Mouse (Mus musculus) cerebellum, adult 2 months (tissue): ENCODE data around the gene Sptbn1. TPM values are rescaled to one million over a fixed set of nuclear protein-coding genes. Genes with fewer than 3 reads are reported as not detected.

Experiments
- DNase-seq, 2 experiments: peaks; one replicate each; pipeline ENCODE4 v3.0.0; 2021
- H3K27ac ChIP-seq: fragments of 200-500 bp; 2 replicates; pipeline ENCODE4 v1.5.1; 2012; ENCODE audit warnings: low read length, control low read depth, inconsistent platforms; ENCODE audit not compliant: insufficient read depth
- H3K27me3 ChIP-seq: fragments of 200-500 bp; 2 replicates; pipeline ENCODE4 v1.6.1; 2012; ENCODE audit warnings: inconsistent platforms, mild to moderate bottlenecking, low read length, moderate library complexity; ENCODE audit not compliant: control insufficient read depth, insufficient read depth
- H3K4me1 ChIP-seq: fragments of 200-500 bp; 2 replicates; pipeline ENCODE4 v1.6.1; 2011; ENCODE audit warnings: low read length; ENCODE audit not compliant: control insufficient read depth, insufficient read depth
- H3K4me3 ChIP-seq: fragments of 200-500 bp; replicated peaks from 2 replicates; pipeline ENCODE3; 2011; ENCODE audit warnings: mild to moderate bottlenecking, low read depth, low read length, control low read depth; ENCODE audit not compliant: insufficient read depth
- CTCF ChIP-seq: fragments of 200-500 bp; IDR thresholded peaks from 2 replicates; pipeline ENCODE4 v1.5.1; 2011; ENCODE audit warnings: low read depth, mild to moderate bottlenecking, control low read depth, low read length, moderate library complexity, borderline replicate concordance; ENCODE audit not compliant: insufficient read depth
- POLR2A ChIP-seq: fragments of 200-500 bp; IDR thresholded peaks from 2 replicates; pipeline ENCODE4 v1.6.1; 2011; ENCODE audit warnings: low read length, control low read depth, borderline replicate concordance; ENCODE audit not compliant: insufficient read depth
- WGBS: fragments of 180-500 bp; shearing (Covaris S2); methylation state at CpG from one replicate; pipeline ENCODE4 v1.1.7; 2018; 5-methylcytosine and 5-hydroxymethylcytosine counted together
- polyA plus RNA-seq: library from polyadenylated mRNA; depleted of rRNA; stranded (reverse); fragments of >200 nt; gene quantifications from 2 replicates; pipeline ENCODE4 v1.2.3, GENCODE M21; 2012

The Sptbn1 gene
- polyA plus RNA-seq, 1 experiment, result 244 TPM

DNA sequence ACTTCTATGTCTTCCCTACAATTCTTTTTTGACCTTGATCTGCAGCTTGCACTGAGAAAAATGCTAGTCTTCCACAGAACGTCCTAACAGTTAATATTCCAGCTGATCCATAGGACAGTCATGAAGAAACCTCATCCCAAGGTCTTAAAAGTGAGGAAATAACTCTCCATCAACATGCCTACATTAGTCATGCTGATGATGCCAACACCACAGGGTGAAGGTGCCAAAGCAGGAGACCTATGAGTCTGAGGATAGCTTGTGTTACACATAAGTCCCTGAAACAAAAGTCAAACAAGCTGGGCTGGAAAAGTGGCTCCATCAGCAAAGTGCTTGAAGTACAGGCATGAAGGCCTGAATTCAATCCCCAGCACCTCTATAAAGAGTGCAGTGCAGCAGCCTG is 20.9 kb downstream of the Sptbn1 start:
- DNase-seq, result no peak
- WGBS, result 59% methylated on average over 1 of the region's 1 CpGs
- TF ChIP-seq POLR2A (no peak), CTCF (no peak)
- no peak overlapping the region for H3K27ac ChIP-seq
- H3K27me3 ChIP-seq, result no peaks in the 10 kb centered on the region
- H3K4me3 ChIP-seq, result no peak overlapping the region
- peaks cover 35% of the 10 kb centered on the region for H3K4me1 ChIP-seq

GRCm38 (mm10) chr11:30246161-30246560 is 21.8 kb downstream of the Sptbn1 start:
- Histone ChIP-seq H3K4me3 (no peak overlapping the region), H3K27me3 (no peaks in the 10 kb centered on the region), H3K27ac (no peak overlapping the region), H3K4me1 (peaks cover 35% of the 10 kb centered on the region)
- no peak for TF ChIP-seq POLR2A
- no peak for DNase-seq
- WGBS, result 88% methylated on average over 11 of the region's 11 CpGs

GRCm38 (mm10) chr11:30244172-30244571 is 23.8 kb downstream of the Sptbn1 start:
- WGBS, result 45% methylated on average over 1 of the region's 1 CpGs
- Histone ChIP-seq H3K4me1 (peaks cover 38% of the 10 kb centered on the region), H3K27me3 (no peaks in the 10 kb centered on the region), H3K4me3 (no peak overlapping the region), H3K27ac (no peak overlapping the region; the same call in 1 of the 2 replicates)
- TF ChIP-seq POLR2A (no peak), CTCF (no peak)
- no peak for DNase-seq

DNA sequence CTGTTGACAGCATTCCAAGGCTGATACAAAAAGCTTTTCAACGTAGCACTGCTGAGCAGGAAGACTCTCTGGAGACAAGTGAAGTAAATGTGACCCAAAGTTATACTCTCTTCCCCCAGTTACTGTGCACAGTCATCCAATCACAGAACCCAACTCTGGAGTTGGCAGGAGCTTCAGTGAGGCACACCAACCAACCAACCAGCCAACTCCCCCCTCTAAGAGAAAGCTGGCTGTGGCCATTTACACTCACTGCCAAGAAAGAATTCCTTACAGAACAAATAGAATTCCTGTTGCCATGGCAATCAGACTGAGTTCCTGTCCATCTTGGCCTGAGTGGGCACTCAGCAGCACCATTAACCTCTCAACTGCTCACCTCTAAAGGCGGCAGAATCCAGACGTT is 24.4 kb downstream of the Sptbn1 start:
- peaks cover 38% of the 10 kb centered on the region for H3K4me1 ChIP-seq
- H3K27me3 ChIP-seq, result no peaks in the 10 kb centered on the region
- TF ChIP-seq CTCF, result no peak
- no peak for TF ChIP-seq POLR2A
- H3K27ac ChIP-seq, result peak overlapping the region; percentile 40; the same call in 1 of the 2 replicates
- WGBS, result under 1% methylated on average over 3 of the region's 3 CpGs
- H3K4me3 ChIP-seq, result no peak overlapping the region
- peak; percentile 63 to 88 for DNase-seq

- Histone ChIP-seq H3K27me3 (no peaks in the 10 kb centered on the region), H3K4me3 (no peak overlapping the region), H3K4me1 (peaks cover 30% of the 10 kb centered on the region), H3K27ac (no peak overlapping the region)
- peak in 1 of 2 experiments; percentile 8 for DNase-seq
- 15% methylated on average over 3 of the region's 3 CpGs for WGBS
- TF ChIP-seq CTCF (no peak), POLR2A (no peak)
Observed at GRCm38 (mm10) chr11:30240861-30241260, 27.1 kb downstream of the Sptbn1 start.

DNA sequence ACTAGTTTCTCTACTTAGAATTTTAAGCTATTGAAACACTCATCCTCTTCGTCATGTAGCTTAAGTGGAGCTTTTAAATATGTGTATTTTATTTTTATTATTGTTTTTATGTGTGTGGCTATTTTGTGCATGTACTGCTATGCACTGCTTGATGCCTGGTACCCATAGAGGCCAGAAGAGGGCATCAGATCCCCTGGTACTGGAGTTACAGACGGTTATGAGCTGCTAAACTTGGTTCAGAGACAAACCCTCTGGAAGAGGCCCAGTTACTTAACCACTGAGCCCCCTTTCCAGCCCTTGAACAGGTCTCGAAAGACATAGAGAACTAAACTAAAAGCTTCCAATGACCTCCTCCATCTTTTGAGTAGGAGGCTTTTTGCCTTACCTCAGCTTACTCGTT is 30.0 kb downstream of the Sptbn1 start:
- TF ChIP-seq POLR2A (no peak), CTCF (peak; percentile 56; the same call in 1 of the 2 replicates)
- peak in 1 of 2 experiments; percentile 36 for DNase-seq
- Histone ChIP-seq H3K27ac (no peak overlapping the region), H3K27me3 (no peaks in the 10 kb centered on the region), H3K4me1 (peaks cover 7% of the 10 kb centered on the region), H3K4me3 (no peak overlapping the region)
- 75% methylated on average over 4 of the region's 4 CpGs for WGBS

- Histone ChIP-seq H3K27ac (0 out of 2 replicates have a peak overlapping the region, but pooled peaks have one; percentile 22), H3K4me3 (no peak overlapping the region), H3K4me1 (peaks cover 7% of the 10 kb centered on the region), H3K27me3 (no peaks in the 10 kb centered on the region)
- DNase-seq, result peak in 1 of 2 experiments; percentile 44
- TF ChIP-seq POLR2A, result no peak
- TF ChIP-seq CTCF, result no peak
- WGBS, result 45% methylated on average over 4 of the region's 4 CpGs
Observed at GRCm38 (mm10) chr11:30236681-30237242, 31.2 kb downstream of the Sptbn1 start.

DNA sequence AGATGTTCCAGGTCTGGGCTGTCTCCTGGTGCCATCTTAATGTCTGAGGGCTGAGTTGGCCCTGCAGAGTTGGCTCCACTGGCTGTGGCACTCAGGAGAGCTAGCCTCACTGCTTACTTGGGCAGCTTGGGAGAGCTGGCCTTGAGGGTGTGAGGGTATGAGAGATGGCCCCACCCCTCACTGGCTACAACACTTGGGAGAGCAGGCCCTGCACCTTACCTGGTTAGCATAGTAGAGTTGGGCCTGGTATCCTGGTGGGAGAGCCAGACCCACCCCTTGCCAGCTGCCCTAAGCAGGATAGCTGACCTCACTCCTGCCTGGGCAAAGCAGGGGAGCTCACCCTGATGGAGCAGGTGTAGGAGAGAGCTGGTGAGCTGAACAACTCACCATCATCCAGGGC is 32.3 kb downstream of the Sptbn1 start:
- H3K4me1 ChIP-seq, result peaks cover 12% of the 10 kb centered on the region
- H3K27me3 ChIP-seq, result no peaks in the 10 kb centered on the region
- TF ChIP-seq POLR2A (no peak), CTCF (no peak)
- H3K27ac ChIP-seq, result no peak overlapping the region
- DNase-seq, result no peak
- no peak overlapping the region for H3K4me3 ChIP-seq

- peaks cover 16% of the 10 kb centered on the region for H3K4me1 ChIP-seq
- DNase-seq, result no peak
- H3K4me3 ChIP-seq, result no peak overlapping the region
- no peaks in the 10 kb centered on the region for H3K27me3 ChIP-seq
- TF ChIP-seq POLR2A (no peak), CTCF (no peak)
- no peak overlapping the region for H3K27ac ChIP-seq
- WGBS, result 90% methylated on average over 2 of the region's 2 CpGs
Observed at GRCm38 (mm10) chr11:30235218-30235617, 32.8 kb downstream of the Sptbn1 start.
